Mouse (Mus musculus) limb, embryonic 15.5 days (tissue): ENCODE results near the gene 1700001P01Rik. TPM values are rescaled to one million over a fixed set of nuclear protein-coding genes. Genes with fewer than 3 reads are reported as not detected.
A peak's percentile ranks its signal among the peaks of the same experiment; 100 is the strongest.

Experiments
- ATAC-seq: fragments of 200-750 bp; cut with Nextera tagmentation; 2 replicates; pipeline ENCODE4 v1.8.0; 2017; ENCODE audit warnings: low read depth, moderate TSS enrichment; ENCODE audit not compliant: insufficient number of reproducible peaks, low FRiP score, low TSS enrichment
- H3K27ac ChIP-seq: fragments of 300-500 bp; sonication (generic); 2 replicates; pipeline ENCODE4 v1.5.1; 2015; ENCODE audit warnings: moderate library complexity, mild to moderate bottlenecking, inconsistent platforms
- H3K27me3 ChIP-seq: fragments of 300-500 bp; sonication (generic); 2 replicates; pipeline ENCODE4 v1.6.1; 2015; ENCODE audit warnings: inconsistent platforms
- H3K36me3 ChIP-seq: fragments of 300-500 bp; sonication (generic); 2 replicates; pipeline ENCODE4 v1.6.1; 2015; ENCODE audit warnings: inconsistent platforms
- H3K4me1 ChIP-seq: fragments of 300-500 bp; sonication (generic); 2 replicates; pipeline ENCODE4 v1.6.1; 2015; ENCODE audit warnings: inconsistent platforms
- H3K4me2 ChIP-seq: fragments of 300-500 bp; sonication (generic); 2 replicates; pipeline ENCODE4 v1.6.1; 2015; ENCODE audit warnings: mild to moderate bottlenecking, inconsistent platforms
- H3K4me3 ChIP-seq: fragments of 300-500 bp; sonication (generic); 2 replicates; pipeline ENCODE4 v1.5.1; 2015; ENCODE audit warnings: mild to moderate bottlenecking, inconsistent platforms
- H3K9ac ChIP-seq: fragments of 300-500 bp; sonication (generic); 2 replicates; pipeline ENCODE4 v1.6.1; 2015; ENCODE audit warnings: inconsistent platforms
- H3K9me3 ChIP-seq: fragments of 300-500 bp; sonication (generic); 2 replicates; pipeline ENCODE4 v1.6.1; 2016; ENCODE audit warnings: inconsistent platforms
- WGBS: fragments of 180-500 bp; shearing (Covaris S2); methylation state at CpG from one replicate; pipeline ENCODE4 v1.1.7; 2015; 5-methylcytosine and 5-hydroxymethylcytosine counted together
- polyA plus RNA-seq: library from polyadenylated mRNA; unstranded; fragments of >200 nt; fragmentation: Nextera tagmentation; extraction: Ambion mirVana; gene quantifications from 2 replicates; pipeline ENCODE4 v1.2.1, GENCODE M21; 2015

The 1700001P01Rik gene
- polyA plus RNA-seq, 1 experiment from 2014 or later = 0.35 TPM

DNA sequence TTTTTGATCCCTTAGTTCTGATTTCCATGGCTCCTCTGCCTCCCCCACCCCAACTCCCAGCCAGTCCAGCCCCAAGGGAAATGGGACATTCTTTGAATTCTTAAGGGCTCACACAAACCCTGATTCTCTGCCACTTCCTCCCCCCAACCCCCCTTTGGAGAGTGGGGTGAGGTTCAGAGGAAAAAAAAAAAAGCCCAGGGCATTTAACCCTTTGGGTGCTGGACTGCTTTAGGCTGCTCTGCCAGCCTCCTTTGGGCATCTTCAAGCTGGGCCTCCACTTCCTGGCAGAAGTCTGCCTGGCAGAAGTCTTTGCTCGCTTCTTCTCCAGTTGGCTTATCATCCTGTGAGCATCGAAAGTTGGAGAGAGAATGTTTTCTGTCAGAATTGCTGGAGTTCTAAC lies 32.4 kb upstream of the 1700001P01Rik start:
- no peak for ATAC-seq
- Histone ChIP-seq H3K9ac (no peak overlapping the region), H3K36me3 (peaks cover 35% of the 10 kb centered on the region), H3K4me3 (no peak overlapping the region), H3K27ac (peak overlapping the region; percentile 0; the same call in 1 of the 2 replicates), H3K27me3 (no peaks in the 10 kb centered on the region), H3K4me2 (no peak overlapping the region), H3K4me1 (peaks cover 90% of the 10 kb centered on the region), H3K9me3 (no peaks in the 10 kb centered on the region)
- 54% methylated on average over 2 of the region's 2 CpGs for WGBS

DNA sequence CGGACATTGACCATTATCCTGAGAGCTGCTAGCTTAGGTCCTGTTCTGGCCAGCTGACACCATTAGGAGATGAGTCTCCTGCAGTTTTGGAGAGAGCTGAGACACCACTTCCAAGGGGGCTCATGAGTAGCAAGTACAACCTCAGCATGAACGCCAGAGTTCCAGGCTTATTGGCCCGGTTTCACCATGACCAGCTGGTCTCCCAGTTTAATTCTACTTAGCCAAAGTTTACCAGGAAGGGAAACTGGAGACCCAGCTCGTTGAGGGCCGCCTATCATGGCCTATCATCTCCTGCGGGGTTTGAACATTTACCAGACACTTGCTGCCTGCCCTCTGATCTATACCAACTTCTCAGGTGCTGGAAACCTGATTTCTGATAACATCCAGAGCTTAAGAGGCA lies 31.9 kb upstream of the 1700001P01Rik start:
- H3K27ac ChIP-seq = peak overlapping the region; percentile 0; the same call in 1 of the 2 replicates
- H3K36me3 ChIP-seq = peaks cover 32% of the 10 kb centered on the region
- peaks cover 86% of the 10 kb centered on the region for H3K4me1 ChIP-seq
- no peak overlapping the region for H3K9ac ChIP-seq
- H3K4me2 ChIP-seq = no peak overlapping the region
- H3K27me3 ChIP-seq = no peaks in the 10 kb centered on the region
- ATAC-seq = no peak
- H3K4me3 ChIP-seq = no peak overlapping the region
- no peaks in the 10 kb centered on the region for H3K9me3 ChIP-seq
- WGBS = 28% methylated on average over 6 of the region's 6 CpGs

DNA sequence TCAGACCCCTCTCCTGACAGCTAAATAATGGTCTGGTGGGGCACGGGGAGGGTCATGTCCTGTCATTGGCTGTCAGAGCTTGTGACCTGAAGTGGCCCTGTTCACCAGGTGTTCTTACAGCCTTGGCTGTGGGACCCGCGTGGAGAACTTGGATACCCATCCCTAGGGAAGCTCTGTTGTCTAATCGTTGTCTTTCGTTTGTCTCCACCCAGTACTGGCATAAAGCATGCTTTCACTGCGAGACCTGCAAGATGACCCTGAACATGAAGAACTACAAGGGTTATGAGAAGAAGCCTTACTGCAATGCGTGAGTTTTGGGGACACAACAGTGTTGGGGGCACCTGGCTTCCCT lies 30.9 kb upstream of the 1700001P01Rik start:
- Histone ChIP-seq H3K4me3 (no peak overlapping the region), H3K4me1 (peaks cover 86% of the 10 kb centered on the region), H3K36me3 (peaks cover 35% of the 10 kb centered on the region), H3K27ac (0 out of 2 replicates have a peak overlapping the region, but pooled peaks have one; percentile 78), H3K9ac (no peak overlapping the region), H3K27me3 (no peaks in the 10 kb centered on the region), H3K9me3 (no peaks in the 10 kb centered on the region), H3K4me2 (peak overlapping the region; percentile 48)
- 76% methylated on average over 7 of the region's 7 CpGs for WGBS
- ATAC-seq = no peak

DNA sequence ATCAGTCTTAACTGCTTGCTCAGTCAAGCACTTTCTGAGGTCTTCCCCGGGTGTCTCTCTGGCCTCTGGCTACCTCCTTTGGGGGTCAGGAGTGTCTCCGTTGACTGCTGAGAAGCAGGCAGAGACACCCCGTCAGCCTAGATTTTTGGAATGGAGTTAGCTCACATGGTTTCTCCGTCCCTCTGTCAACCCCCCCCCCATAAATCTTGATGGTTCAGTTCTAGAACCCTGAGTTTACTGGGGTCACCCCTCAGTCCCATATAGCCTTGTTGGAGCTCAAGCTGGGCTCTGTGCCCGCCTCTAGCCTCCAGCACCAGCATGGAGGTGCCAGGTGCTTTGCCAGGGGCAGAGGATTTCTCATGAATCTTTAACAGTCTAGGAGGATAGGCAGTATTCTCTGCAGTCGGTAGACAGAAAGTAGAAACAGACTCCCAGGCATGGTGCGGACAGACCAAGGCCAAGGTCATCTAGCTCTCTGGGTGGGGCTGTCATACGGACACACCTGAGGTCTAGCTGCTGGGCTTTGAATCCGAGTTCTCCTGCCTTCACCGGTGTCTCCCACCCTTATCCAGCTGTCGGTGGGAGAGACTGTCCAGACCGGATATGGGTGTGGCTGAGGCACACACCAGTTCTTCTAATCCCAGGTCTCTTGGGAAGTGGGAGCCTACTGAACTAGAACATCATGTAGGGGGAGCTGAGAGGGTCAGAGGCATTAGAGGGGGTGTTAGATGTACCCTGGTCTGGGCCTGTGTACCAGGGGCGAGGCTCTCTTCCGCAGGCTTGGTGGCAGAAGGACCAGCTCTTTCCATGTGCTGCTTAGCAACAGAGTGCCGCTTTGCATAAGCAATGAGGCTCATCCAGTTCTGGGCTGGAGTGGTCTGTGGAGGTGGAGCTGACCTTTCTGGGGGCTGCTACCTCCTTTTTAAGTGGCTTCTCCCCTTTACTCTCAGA lies 30.2 kb upstream of the 1700001P01Rik start:
- no peaks in the 10 kb centered on the region for H3K27me3 ChIP-seq
- H3K4me1 ChIP-seq = peaks cover 86% of the 10 kb centered on the region
- H3K9me3 ChIP-seq = no peaks in the 10 kb centered on the region
- H3K36me3 ChIP-seq = peaks cover 35% of the 10 kb centered on the region
- peak overlapping the region; percentile 21 for H3K4me3 ChIP-seq
- peak overlapping the region; percentile 78 for H3K27ac ChIP-seq
- no peak overlapping the region for H3K9ac ChIP-seq
- ATAC-seq = no peak
- H3K4me2 ChIP-seq = peak overlapping the region; percentile 48
- 32% methylated on average over 15 of the region's 15 CpGs for WGBS

DNA sequence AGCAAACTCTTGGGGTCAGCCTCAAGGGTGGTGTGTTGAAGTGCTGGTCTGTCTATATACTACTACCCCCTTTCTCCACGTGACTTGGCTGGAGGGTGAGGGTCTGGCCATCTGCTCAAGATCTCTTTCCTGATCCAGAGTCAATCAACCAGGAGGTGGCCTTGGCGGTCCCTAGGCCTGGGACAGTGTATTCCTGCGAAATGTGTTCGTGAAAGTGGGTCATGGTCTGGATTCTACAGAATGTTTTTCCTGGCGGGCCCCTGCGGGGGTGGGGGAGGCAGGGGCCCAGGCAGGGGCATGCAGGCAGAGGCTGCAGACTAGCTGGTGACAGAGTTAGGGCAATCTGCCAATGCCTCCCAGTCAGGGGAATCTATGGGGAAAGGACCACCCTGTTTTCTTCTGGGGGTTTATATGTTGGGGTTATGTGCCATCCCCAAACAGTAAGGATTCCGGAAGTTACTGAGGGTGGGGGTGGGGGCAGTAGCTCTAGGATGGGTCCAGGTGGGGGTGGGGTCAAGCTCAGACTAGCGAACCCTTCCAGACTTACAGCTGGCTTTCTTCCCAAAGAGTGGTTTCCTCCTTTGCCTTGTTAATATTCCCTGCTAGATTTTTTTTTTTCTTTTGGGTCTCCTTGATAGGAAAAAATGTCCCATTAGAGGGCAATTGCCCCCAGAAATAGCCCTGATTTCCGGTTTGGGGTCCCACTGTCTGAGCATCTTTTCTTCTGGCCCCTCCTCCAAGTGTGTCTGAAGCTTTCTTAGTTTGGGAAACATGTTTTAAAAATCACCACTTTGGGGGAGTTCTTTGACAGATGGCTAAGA lies 29.3 kb upstream of the 1700001P01Rik start:
- H3K36me3 ChIP-seq = peaks cover 30% of the 10 kb centered on the region
- H3K9ac ChIP-seq = no peak overlapping the region
- H3K27ac ChIP-seq = peak overlapping the region; percentile 78

DNA sequence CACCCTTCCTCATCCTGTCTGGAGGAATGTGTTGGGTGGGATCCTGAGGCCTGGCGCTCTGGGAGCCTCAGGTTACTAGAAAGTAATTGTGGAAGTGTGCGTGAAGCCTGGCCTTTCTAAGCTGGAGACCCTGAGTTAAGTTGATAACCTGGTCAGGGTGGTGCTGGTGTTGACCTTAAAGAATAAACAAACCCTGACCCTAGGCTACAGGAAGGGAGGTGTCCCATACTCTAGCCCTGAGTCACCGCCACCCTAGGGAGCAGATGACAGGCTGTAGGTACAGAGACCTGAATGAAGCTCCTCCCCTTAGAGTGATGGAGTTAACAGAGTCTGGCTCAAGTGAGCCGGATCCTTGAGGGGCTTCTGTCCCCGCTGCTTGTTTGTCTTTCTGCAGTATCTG lies 28.1 kb upstream of the 1700001P01Rik start:
- H3K27ac ChIP-seq = peak overlapping the region; percentile 78
- H3K4me2 ChIP-seq = no peak overlapping the region
- peaks cover 70% of the 10 kb centered on the region for H3K4me1 ChIP-seq

More for the DNA sequence above, 29.3 kb upstream of the 1700001P01Rik start:
- Histone ChIP-seq H3K9me3 (no peaks in the 10 kb centered on the region), H3K27me3 (no peaks in the 10 kb centered on the region), H3K4me3 (peak overlapping the region; percentile 21), H3K4me2 (peak overlapping the region; percentile 48), H3K4me1 (peaks cover 81% of the 10 kb centered on the region)
- 4% methylated on average over 9 of the region's 9 CpGs for WGBS
- ATAC-seq = peak; percentile 24

DNA sequence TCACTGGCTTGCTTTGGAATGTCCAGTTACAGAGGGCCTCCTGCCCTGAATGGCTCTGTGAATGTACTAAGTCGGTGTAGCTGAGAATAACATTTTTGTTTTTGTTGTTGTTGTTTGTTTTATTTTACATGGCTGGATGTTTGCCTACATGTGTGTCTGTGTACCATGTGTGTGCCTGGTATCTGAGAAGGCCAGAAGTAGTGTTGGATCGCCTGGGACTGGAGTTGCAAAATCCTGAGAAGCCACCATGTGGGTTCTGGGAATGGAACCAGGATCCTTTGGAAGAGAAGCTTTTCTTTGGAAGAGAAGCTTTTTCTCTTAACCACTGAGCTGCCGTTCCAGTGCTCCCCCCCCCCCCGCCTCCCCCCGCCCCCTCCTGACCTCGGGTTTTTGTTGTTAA lies 26.8 kb upstream of the 1700001P01Rik start:
- Histone ChIP-seq H3K36me3 (peaks cover 9% of the 10 kb centered on the region; the same call in 1 of the 2 replicates), H3K4me2 (no peak overlapping the region), H3K4me3 (peak overlapping the region; percentile 95; the same call in 1 of the 2 replicates), H3K9ac (no peak overlapping the region), H3K27ac (peak overlapping the region; percentile 98; the same call in 1 of the 2 replicates), H3K27me3 (no peaks in the 10 kb centered on the region), H3K4me1 (peaks cover 67% of the 10 kb centered on the region), H3K9me3 (no peaks in the 10 kb centered on the region)
- ATAC-seq = no peak
- 37% methylated on average over 6 of the region's 6 CpGs for WGBS

More for the DNA sequence above, 28.1 kb upstream of the 1700001P01Rik start:
- Histone ChIP-seq H3K4me3 (no peak overlapping the region), H3K36me3 (peaks cover 21% of the 10 kb centered on the region), H3K27me3 (no peaks in the 10 kb centered on the region), H3K9me3 (no peaks in the 10 kb centered on the region), H3K9ac (no peak overlapping the region)
- ATAC-seq = no peak
- WGBS = 63% methylated on average over 5 of the region's 5 CpGs

DNA sequence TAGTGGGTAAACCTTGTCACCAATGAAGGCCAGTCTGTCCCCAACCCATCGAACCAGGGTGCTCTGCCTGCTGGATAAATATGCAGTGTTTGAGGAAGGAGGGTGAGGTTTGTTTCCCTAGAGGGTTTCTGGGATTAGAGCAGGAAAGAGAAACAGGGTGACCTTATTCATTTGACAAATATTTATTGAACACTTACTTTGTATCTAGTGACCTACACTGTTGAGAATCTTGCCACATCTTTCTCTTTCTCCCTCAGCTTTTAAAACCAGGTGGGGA lies 26.4 kb upstream of the 1700001P01Rik start:
- peaks cover 9% of the 10 kb centered on the region; the same call in 1 of the 2 replicates for H3K36me3 ChIP-seq
- H3K27me3 ChIP-seq = no peaks in the 10 kb centered on the region
- H3K4me3 ChIP-seq = peak overlapping the region; percentile 95
- H3K4me2 ChIP-seq = peak overlapping the region; percentile 88
- no peaks in the 10 kb centered on the region for H3K9me3 ChIP-seq
- H3K9ac ChIP-seq = no peak overlapping the region
- 35% methylated on average over 1 of the region's 1 CpGs for WGBS
- H3K4me1 ChIP-seq = peaks cover 64% of the 10 kb centered on the region
- ATAC-seq = no peak
- H3K27ac ChIP-seq = peak overlapping the region; percentile 98

DNA sequence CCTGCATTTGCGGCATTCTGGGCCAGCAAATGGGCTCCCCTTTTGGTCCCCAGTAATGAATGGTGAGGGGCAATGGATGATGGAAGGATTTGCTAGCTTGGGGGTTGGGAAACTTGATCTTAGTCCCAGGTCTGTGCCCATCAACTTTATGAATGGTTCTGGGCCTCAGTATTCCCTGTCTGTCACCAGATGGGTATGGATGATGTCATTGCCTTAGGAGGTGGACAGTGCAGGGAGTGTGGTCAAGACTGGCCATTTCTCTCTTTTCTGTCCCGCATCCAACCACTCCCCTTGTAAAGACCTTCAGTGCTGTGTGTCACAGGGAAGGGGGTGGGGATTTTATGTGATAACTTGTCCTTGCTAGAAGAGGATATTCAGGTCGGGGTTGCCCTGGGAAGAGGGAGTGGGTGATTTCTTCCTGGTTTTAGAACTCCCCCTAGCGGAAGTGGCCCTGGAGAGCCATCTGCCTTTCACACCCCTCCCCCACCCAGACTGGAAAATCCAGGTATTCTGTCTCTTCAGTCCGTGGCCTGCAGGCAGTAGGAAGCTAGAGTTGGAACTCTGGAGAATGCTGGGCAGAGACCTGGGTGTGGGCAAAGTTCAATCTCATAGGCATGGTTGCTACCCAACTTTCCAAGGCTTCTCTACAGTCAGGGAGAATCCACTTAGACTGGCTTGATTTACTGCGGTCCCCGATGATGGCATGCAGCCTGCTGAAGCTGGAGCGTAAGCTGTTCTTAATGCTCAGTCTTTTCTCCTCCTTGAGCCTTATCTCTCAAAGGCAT lies 25.9 kb upstream of the 1700001P01Rik start:
- Histone ChIP-seq H3K4me1 (peaks cover 60% of the 10 kb centered on the region), H3K9ac (no peak overlapping the region), H3K4me2 (peak overlapping the region; percentile 88), H3K4me3 (peak overlapping the region; percentile 95), H3K27me3 (no peaks in the 10 kb centered on the region), H3K36me3 (0 out of 2 replicates have a peak, but pooled peaks cover 5% of the 10 kb centered on the region), H3K27ac (peak overlapping the region; percentile 98), H3K9me3 (no peaks in the 10 kb centered on the region)
- ATAC-seq = no peak
- WGBS = 23% methylated on average over 8 of the region's 8 CpGs

DNA sequence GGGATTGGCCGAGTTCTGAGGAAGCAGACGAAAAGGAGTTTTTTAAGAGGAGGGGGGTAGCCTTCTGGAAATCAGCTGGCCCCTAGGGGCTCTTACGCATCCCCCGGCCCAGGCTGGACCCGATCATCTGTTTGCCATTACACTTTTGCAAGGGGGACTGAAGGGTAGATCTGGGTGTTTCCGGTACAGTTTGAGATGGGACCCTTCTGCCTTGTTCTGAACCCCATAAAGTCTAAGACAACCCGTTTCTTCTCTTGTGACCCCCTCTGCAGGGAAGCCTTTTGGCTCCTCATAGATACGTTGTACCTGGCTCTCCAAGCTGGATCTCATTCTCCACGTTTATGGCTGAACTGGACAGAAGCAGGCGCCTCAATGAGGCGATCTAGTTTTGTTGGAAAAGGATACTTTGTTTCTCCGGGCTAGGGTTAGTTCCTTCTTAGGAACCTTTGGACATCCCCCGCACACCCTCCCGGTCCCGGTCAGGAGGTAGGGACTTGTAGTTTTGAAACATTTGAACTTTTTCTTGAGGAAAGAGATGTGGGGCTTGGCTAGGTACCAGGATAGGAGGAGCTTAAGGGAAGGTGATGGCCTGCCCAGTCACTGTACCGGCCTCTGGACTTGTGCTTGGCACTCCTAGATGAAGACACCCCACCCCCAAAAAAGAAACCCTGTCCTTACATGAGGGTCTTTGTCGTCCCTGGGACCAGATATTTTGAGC lies 25.1 kb upstream of the 1700001P01Rik start:
- H3K27me3 ChIP-seq = no peaks in the 10 kb centered on the region
- H3K4me2 ChIP-seq = peak overlapping the region; percentile 88
- 0 out of 2 replicates have a peak, but pooled peaks cover 5% of the 10 kb centered on the region for H3K36me3 ChIP-seq
- ATAC-seq = no peak
- H3K9ac ChIP-seq = peak overlapping the region; percentile 79
- H3K4me1 ChIP-seq = peaks cover 53% of the 10 kb centered on the region
- no peaks in the 10 kb centered on the region for H3K9me3 ChIP-seq
- H3K4me3 ChIP-seq = peak overlapping the region; percentile 95
- H3K27ac ChIP-seq = peak overlapping the region; percentile 98
- 1% methylated on average over 17 of the region's 17 CpGs for WGBS
